Mouse (Mus musculus) CH12.LX (cell line): ENCODE measurements around the gene Hes3. TPM values are rescaled to one million over a fixed set of nuclear protein-coding genes. Genes with fewer than 3 reads are reported as not detected.

Experiments
- DNase-seq: peaks from one replicate; pipeline ENCODE4 v3.0.0-alpha.2; 2013; ENCODE audit errors: extremely low read depth
- H3K27ac ChIP-seq: 2 replicates; pipeline ENCODE4 v1.5.1; 2012; ENCODE audit warnings: low read depth, mild to moderate bottlenecking, control low read depth, moderate library complexity; ENCODE audit not compliant: insufficient read depth
- H3K27me3 ChIP-seq: replicated peaks from 2 replicates; pipeline ENCODE3; 2012; ENCODE audit warnings: inconsistent platforms
- H3K36me3 ChIP-seq, 2 experiments: replicated peaks in 1 of 2; 2 replicates each; pipeline versions ENCODE3 to v1.6.1; 2012; ENCODE audit warnings: inconsistent platforms in 1 of 2, low read length in 1 of 2, mild to moderate bottlenecking in 1 of 2, mixed read lengths in 1 of 2, moderate library complexity in 1 of 2; ENCODE audit not compliant: control insufficient read depth in 1 of 2, insufficient read depth in 1 of 2
- H3K4me1 ChIP-seq, 2 experiments: 2 replicates each; pipeline ENCODE4 v1.6.1; 2012; ENCODE audit warnings: inconsistent platforms in 1 of 2, moderate library complexity in 1 of 2; ENCODE audit not compliant: insufficient read depth in 2 of 2, control insufficient read depth in 1 of 2
- H3K4me2 ChIP-seq: 2 replicates; pipeline ENCODE4 v1.6.1; 2012; ENCODE audit warnings: low read depth, mild to moderate bottlenecking, control low read depth; ENCODE audit not compliant: poor library complexity, insufficient read depth, severe bottlenecking
- H3K4me3 ChIP-seq, 3 experiments: fragments of 150-350 bp in 1 of 3; sonication (generic) in 1 of 3; replicated peaks in 1 of 3; 2 replicates each; pipeline versions ENCODE3 to v1.5.1; 2011 to 2012; ENCODE audit warnings: low read depth in 2 of 3, low read length in 2 of 3, mild to moderate bottlenecking in 2 of 3, moderate library complexity in 2 of 3, control low read depth in 1 of 3, improper control_type of control experiment in 1 of 3, inconsistent platforms in 1 of 3, mixed read lengths in 1 of 3; ENCODE audit not compliant: poor library complexity in 1 of 3
- H3K79me2 ChIP-seq: replicated peaks from 2 replicates; pipeline ENCODE4 v1.6.1; 2012; ENCODE audit warnings: mild to moderate bottlenecking, moderate library complexity; ENCODE audit not compliant: control insufficient read depth, poor library complexity, insufficient read depth, severe bottlenecking; ENCODE audit errors: extremely low read depth
- H3K9ac ChIP-seq: 2 replicates; pipeline ENCODE4 v1.6.1; 2012; ENCODE audit warnings: low read depth, mild to moderate bottlenecking, control low read depth, moderate library complexity; ENCODE audit not compliant: insufficient read depth
- H3K9me3 ChIP-seq: replicated peaks from 2 replicates; pipeline ENCODE3; 2012; ENCODE audit warnings: low read length, inconsistent platforms, mixed read lengths
- CHD1 ChIP-seq: IDR thresholded peaks from 2 replicates; pipeline ENCODE4 v1.6.1; 2012; ENCODE audit warnings: low read depth, low read length, improper control_type of control experiment, inconsistent platforms
- CTCF ChIP-seq, 2 experiments: IDR thresholded peaks in 1 of 2; conservative IDR thresholded peaks in 1 of 2; 2 replicates each; pipeline ENCODE4 v1.5.1; 2011 to 2012; ENCODE audit warnings: low read depth in 2 of 2, low read length in 2 of 2, improper control_type of control experiment in 1 of 2, inconsistent platforms in 1 of 2, mild to moderate bottlenecking in 1 of 2, moderate library complexity in 1 of 2
- ELF1 ChIP-seq: IDR thresholded peaks from 2 replicates; pipeline ENCODE4 v1.6.1; 2014; ENCODE audit warnings: low read depth, mild to moderate bottlenecking, inconsistent platforms, low read length, improper control_type of control experiment
- HCFC1 ChIP-seq: IDR thresholded peaks from 2 replicates; pipeline ENCODE4 v1.6.1; 2012; ENCODE audit warnings: low read depth, mild to moderate bottlenecking, inconsistent platforms, low read length, improper control_type of control experiment
- JUN ChIP-seq: IDR thresholded peaks from 2 replicates; pipeline ENCODE4 v1.6.1; 2011; ENCODE audit warnings: low read depth, mild to moderate bottlenecking, low read length, improper control_type of control experiment, moderate library complexity; ENCODE audit not compliant: insufficient read depth
- JUND ChIP-seq: conservative IDR thresholded peaks from 2 replicates; pipeline ENCODE4 v1.6.1; 2011; ENCODE audit warnings: low read depth, low read length, improper control_type of control experiment
- MAZ ChIP-seq: IDR thresholded peaks from 2 replicates; pipeline ENCODE4 v1.6.1; 2012; ENCODE audit warnings: low read depth, mild to moderate bottlenecking, inconsistent platforms, low read length, improper control_type of control experiment, moderate library complexity
- MXI1 ChIP-seq: IDR thresholded peaks from 2 replicates; pipeline ENCODE4 v1.6.1; 2011; ENCODE audit warnings: mild to moderate bottlenecking, low read depth, low read length, improper control_type of control experiment
- POLR2A ChIP-seq: IDR thresholded peaks from 2 replicates; pipeline ENCODE4 v1.6.1; 2011; ENCODE audit warnings: low read depth, mild to moderate bottlenecking, improper control_type of control experiment, low read length
- POLR2AphosphoS2 ChIP-seq: IDR thresholded peaks from 2 replicates; pipeline ENCODE4 v1.6.1; 2011; ENCODE audit warnings: low read depth, low read length, improper control_type of control experiment
- RCOR1 ChIP-seq: conservative IDR thresholded peaks from 2 replicates; pipeline ENCODE4 v1.6.1; 2012; ENCODE audit warnings: low read depth, mild to moderate bottlenecking, inconsistent platforms, low read length, improper control_type of control experiment
- UBTF ChIP-seq: IDR thresholded peaks from 2 replicates; pipeline ENCODE4 v1.6.1; 2012; ENCODE audit warnings: low read depth, mild to moderate bottlenecking, inconsistent platforms, low read length, improper control_type of control experiment, moderate library complexity
- ZKSCAN1 ChIP-seq: IDR thresholded peaks from 2 replicates; pipeline ENCODE4 v1.6.1; 2012; ENCODE audit warnings: low read depth, inconsistent platforms, low read length, improper control_type of control experiment, borderline replicate concordance
- dilution Hi-C: fragments of 300-500 bp; cut with MboI; formaldehyde crosslinking; loops from 2 replicates; pipeline ENCODE4 v1.14.3; 2020; ENCODE audit warnings: low sequenced_read_pairs; ENCODE audit not compliant: extremely low pct_unique_long_range_greater_than_20kb, extremely low pct_ligation_motif_present
- in situ Hi-C: fragments of 300-500 bp; cut with MboI; formaldehyde crosslinking; loops from 3 replicates; pipeline ENCODE4 v1.14.3; 2019; ENCODE audit warnings: low sequenced_read_pairs, low pct_ligation_motif_present, low pct_unique_long_range_greater_than_20kb, mixed read lengths
- polyA plus RNA-seq: library from polyadenylated mRNA; unstranded; fragments of >175 nt; gene quantifications from 2 replicates; pipeline ENCODE4 v1.2.1, GENCODE M21; 2012; ENCODE audit warnings: low read depth; ENCODE audit not compliant: insufficient read length
- total RNA-seq, 2 experiments: library from RNA; depleted of rRNA; stranded (reverse); fragments of 300-350 nt in 1 of 2; fragments of >200 nt in 1 of 2; gene quantifications; 2 replicates each; pipeline ENCODE4 v1.2.3; 2012 to 2014

Gene Hes3
- total and polyA plus RNA-seq, 3 experiments: 0.17 to 0.21 TPM; not detected in 1

DNA sequence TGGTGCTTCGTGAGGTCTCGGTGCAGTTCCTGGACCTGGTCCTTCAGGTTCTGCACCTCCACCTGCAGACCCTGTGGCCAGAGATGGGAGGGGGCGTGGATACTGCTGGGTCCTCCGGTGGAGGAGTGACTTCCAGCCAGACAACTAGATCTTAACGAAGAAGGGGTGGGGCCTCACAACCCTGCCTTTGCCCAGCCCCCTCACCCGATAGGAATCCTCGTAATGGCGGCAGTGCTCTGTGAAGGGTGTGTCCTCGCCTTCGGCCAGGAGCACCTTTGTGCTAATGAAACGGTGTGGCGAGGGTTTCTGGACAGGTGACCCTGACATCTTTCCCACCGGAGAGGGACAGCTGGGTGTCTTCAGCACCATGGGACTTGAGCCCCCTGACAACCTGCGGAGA is 20.7 kb upstream of the Hes3 start:
- no peak overlapping the region for H3K4me2 ChIP-seq
- H3K27me3 ChIP-seq: peaks cover 22% of the 10 kb centered on the region
- TF ChIP-seq POLR2A: no peak
- no peak for TF ChIP-seq JUN
- no peak for TF ChIP-seq ELF1
- no peak for TF ChIP-seq RCOR1
- TF ChIP-seq HCFC1: no peak
- no peak for TF ChIP-seq POLR2AphosphoS2
- TF ChIP-seq MAZ: no peak
- TF ChIP-seq, all 38 proteins: peak for 0
- dilution Hi-C loops (no loop called here), in situ Hi-C loops (no loop called here)
- no peak overlapping the region for H3K27ac ChIP-seq
- no peak overlapping the region for H3K4me3 ChIP-seq
- DNase-seq: no peak
- H3K79me2 ChIP-seq: no peaks in the 10 kb centered on the region
- H3K9ac ChIP-seq: no peak overlapping the region
- H3K36me3 ChIP-seq: peaks cover 6 to 21% of the 10 kb centered on the region in 2 experiments
- peaks cover 0 to 6% of the 10 kb centered on the region in 2 experiments; a peak in 2 of 4 replicates for H3K4me1 ChIP-seq
- H3K9me3 ChIP-seq: no peaks in the 10 kb centered on the region

DNA sequence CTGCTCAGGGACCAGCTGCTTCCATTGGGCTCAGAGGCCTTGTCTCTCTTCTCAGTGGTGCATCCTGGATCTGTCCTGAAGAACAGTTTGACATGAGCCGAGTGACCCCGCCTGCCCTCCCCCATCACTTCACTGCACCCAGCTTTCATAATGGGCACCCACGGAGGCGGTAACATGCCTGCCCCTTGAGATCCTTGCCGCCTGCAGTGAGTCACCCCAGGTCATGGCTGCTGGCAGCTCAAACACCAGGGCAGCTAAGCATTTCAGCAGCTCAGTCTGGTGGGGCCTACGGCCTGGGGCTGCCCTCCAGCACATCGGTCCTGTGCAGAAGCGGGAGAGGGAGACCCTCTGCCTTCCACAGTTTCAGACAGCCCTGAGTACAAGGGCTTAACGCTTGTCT is 16.1 kb upstream of the Hes3 start:
- no peak overlapping the region for H3K9ac ChIP-seq
- H3K36me3 ChIP-seq: peaks cover 23 to 63% of the 10 kb centered on the region in 2 experiments
- H3K27me3 ChIP-seq: no peaks in the 10 kb centered on the region
- dilution Hi-C loops: no loop called here
- in situ Hi-C loops: no loop called here
- no peak overlapping the region for H3K4me2 ChIP-seq
- H3K27ac ChIP-seq: no peak overlapping the region
- no peaks in the 10 kb centered on the region for H3K79me2 ChIP-seq
- H3K4me3 ChIP-seq: no peak overlapping the region
- no peak for DNase-seq
- TF ChIP-seq ZKSCAN1 (no peak), HCFC1 (no peak), RCOR1 (no peak), POLR2A (no peak), JUND (no peak), CTCF (conservative IDR thresholded peaks at IDR 0.05 in 1 of 2, IDR thresholded peaks at IDR 0.05 in 1 of 2; ENCODE audit: low read depth in 2 of 2, low read length in 2 of 2) (no peak), MXI1 (no peak)
- no peaks in the 10 kb centered on the region for H3K4me1 ChIP-seq
- no peaks in the 10 kb centered on the region for H3K9me3 ChIP-seq

DNA sequence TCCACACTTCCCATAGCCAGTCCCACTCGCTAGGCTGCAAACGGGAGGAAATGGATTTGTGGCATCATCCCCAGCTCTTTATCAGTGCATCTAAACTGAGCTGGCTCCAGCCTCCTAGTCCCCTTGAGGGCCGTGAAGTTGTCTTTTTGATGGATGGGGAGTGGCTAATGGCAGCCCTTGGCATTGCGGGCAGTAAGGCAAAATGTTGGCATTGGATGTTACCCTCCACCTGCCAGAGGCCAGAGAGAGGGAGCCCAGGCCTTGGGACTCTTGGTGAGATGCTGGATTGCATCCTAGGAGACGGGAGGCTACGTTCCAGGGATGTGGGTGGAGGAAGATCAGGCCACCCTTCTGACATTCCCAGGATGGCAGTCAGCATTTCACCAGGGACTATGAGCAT is 14.5 kb upstream of the Hes3 start:
- no peaks in the 10 kb centered on the region for H3K9me3 ChIP-seq
- DNase-seq: no peak
- H3K9ac ChIP-seq: no peak overlapping the region
- no peak overlapping the region for H3K4me2 ChIP-seq
- H3K4me1 ChIP-seq: no peaks in the 10 kb centered on the region
- dilution Hi-C loops (no loop called here), in situ Hi-C loops (no loop called here)
- no peaks in the 10 kb centered on the region for H3K79me2 ChIP-seq
- no peak overlapping the region for H3K27ac ChIP-seq
- TF ChIP-seq CHD1 (no peak), POLR2A (no peak), UBTF (no peak)
- no peak overlapping the region for H3K4me3 ChIP-seq
- H3K27me3 ChIP-seq: no peaks in the 10 kb centered on the region
- H3K36me3 ChIP-seq: peaks cover 37 to 79% of the 10 kb centered on the region in 2 experiments
